Mouse (Mus musculus) forebrain, embryonic 16.5 days (tissue): ENCODE data around the gene Zic2. TPM values are rescaled to one million over a fixed set of nuclear protein-coding genes. Genes with fewer than 3 reads are reported as not detected.
A peak's percentile ranks its signal among the peaks of the same experiment; 100 is the strongest.

Source experiments
- ATAC-seq: fragments of 200-750 bp; cut with Nextera tagmentation; 2 replicates; pipeline ENCODE4 v1.8.0; 2017; ENCODE audit warnings: mild to moderate bottlenecking, moderate library complexity
- H3K27ac ChIP-seq: fragments of 300-500 bp; sonication (generic); 2 replicates; pipeline ENCODE4 v1.5.1; 2014; ENCODE audit warnings: low read length, control low read depth
- H3K27me3 ChIP-seq: fragments of 300-500 bp; sonication (generic); replicated peaks from 2 replicates; pipeline ENCODE4 v1.6.1; 2014; ENCODE audit warnings: low read length; ENCODE audit not compliant: control insufficient read depth, insufficient read depth
- H3K36me3 ChIP-seq: fragments of 300-500 bp; sonication (generic); 2 replicates; pipeline ENCODE4 v1.6.1; 2014; ENCODE audit not compliant: control insufficient read depth, insufficient read depth
- H3K4me1 ChIP-seq: fragments of 300-500 bp; sonication (generic); replicated peaks from 2 replicates; pipeline ENCODE4 v1.6.1; 2014; ENCODE audit warnings: low read length; ENCODE audit not compliant: control insufficient read depth, insufficient read depth
- H3K4me2 ChIP-seq: fragments of 300-500 bp; sonication (generic); 2 replicates; pipeline ENCODE4 v1.6.1; 2014; ENCODE audit warnings: mild to moderate bottlenecking, low read length, control low read depth
- H3K4me3 ChIP-seq: fragments of 300-500 bp; sonication (generic); replicated peaks from 2 replicates; pipeline ENCODE4 v1.5.1; 2014; ENCODE audit warnings: mild to moderate bottlenecking, low read length, control low read depth
- H3K9ac ChIP-seq: fragments of 300-500 bp; sonication (generic); replicated peaks from 2 replicates; pipeline ENCODE4 v1.6.1; 2014; ENCODE audit warnings: low read depth, low read length, control low read depth
- H3K9me3 ChIP-seq: fragments of 300-500 bp; sonication (generic); 2 replicates; pipeline ENCODE4 v1.6.1; 2016; ENCODE audit warnings: low read length; ENCODE audit not compliant: control insufficient read depth
- WGBS: fragments of 180-500 bp; shearing (Covaris S2); extraction: QIAGEN DNeasy Blood & Tissue Kit; methylation state at CpG from one replicate; pipeline ENCODE4 v1.1.7; 2014; 5-methylcytosine and 5-hydroxymethylcytosine counted together
- polyA plus RNA-seq: library from polyadenylated mRNA; unstranded; fragments of >200 nt; fragmentation: Nextera tagmentation; extraction: Ambion mirVana; gene quantifications from 2 replicates; pipeline ENCODE4 v1.2.1, GENCODE M21; 2015

Zic2 gene
- polyA plus RNA-seq, 1 experiment from 2014 or later = 5.6 TPM

DNA sequence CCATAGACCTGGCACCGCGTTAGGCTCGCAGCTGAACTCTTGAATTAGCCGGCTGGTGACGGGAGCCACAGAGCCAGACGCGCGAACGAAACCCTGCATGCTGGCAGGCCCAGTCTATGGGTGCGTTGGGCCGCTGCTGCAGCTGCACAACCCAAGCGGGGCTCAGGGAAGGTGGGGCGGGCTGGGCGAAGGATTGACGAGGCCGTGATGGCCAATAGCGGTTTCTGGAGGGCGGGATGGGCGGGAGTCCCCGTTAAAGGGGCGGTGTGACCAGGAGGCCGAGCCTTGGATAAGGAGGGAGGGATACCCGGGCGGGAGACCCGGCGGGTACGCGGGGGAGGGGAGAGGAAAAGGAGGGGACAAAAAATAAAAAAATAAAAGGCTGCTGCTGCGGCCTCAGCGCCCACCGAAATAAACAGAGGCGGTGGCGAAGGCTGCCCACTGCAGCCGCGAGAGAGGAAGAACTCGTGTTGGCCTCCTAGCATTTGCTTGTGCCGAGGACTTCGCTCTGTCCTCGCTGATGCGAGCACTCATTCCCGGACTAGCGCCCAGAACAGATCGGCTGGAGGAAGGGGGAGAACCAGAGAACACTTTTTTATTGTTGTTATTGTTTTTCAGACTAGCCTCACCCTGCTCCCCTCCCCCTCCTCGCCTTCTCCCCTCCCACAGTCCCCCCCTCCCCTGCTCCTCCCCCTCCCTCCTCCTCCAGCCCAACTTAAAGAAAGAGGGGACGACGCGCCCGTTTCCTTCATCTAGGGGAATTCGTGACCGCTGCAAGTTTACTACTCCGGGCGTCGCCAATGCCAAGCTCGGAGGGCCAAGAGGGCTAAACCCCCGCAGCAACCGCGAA lies 969 bp upstream of the Zic2 start:
- Histone ChIP-seq H3K36me3 (no peaks in the 10 kb centered on the region), H3K27me3 (peaks cover 18% of the 10 kb centered on the region), H3K9ac (peak overlapping the region; percentile 52), H3K27ac (peak overlapping the region; percentile 91), H3K4me3 (peak overlapping the region; percentile 56), H3K9me3 (no peaks in the 10 kb centered on the region), H3K4me1 (peaks cover 31% of the 10 kb centered on the region), H3K4me2 (peak overlapping the region; percentile 74)
- under 1% methylated on average over 56 of the region's 57 CpGs for WGBS
- ATAC-seq = peak; percentile 81

DNA sequence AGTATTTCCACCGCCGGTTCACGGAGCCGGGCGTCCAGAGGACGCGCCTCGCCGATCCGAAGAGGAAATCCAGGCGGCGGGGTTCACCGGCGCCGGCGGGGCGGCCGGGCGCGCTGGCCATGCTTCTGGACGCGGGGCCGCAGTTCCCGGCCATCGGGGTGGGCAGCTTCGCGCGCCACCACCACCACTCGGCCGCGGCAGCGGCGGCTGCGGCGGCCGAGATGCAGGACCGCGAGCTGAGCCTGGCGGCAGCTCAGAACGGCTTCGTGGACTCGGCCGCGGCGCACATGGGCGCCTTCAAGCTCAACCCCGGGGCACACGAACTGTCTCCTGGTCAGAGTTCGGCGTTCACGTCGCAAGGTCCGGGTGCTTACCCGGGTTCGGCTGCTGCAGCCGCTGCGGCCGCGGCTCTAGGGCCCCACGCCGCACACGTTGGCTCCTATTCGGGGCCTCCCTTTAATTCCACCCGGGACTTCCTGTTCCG lies 364 bp downstream of the Zic2 start:
- WGBS = under 1% methylated on average over 53 of the region's 65 CpGs
- Histone ChIP-seq H3K36me3 (no peaks in the 10 kb centered on the region), H3K9ac (peak overlapping the region; percentile 71), H3K9me3 (no peaks in the 10 kb centered on the region), H3K27ac (peak overlapping the region; percentile 91), H3K4me3 (peak overlapping the region; percentile 56), H3K4me1 (peaks cover 31% of the 10 kb centered on the region), H3K27me3 (peaks cover 18% of the 10 kb centered on the region), H3K4me2 (peak overlapping the region; percentile 74)
- ATAC-seq = no peak; the same call in 1 of the 2 replicates

DNA sequence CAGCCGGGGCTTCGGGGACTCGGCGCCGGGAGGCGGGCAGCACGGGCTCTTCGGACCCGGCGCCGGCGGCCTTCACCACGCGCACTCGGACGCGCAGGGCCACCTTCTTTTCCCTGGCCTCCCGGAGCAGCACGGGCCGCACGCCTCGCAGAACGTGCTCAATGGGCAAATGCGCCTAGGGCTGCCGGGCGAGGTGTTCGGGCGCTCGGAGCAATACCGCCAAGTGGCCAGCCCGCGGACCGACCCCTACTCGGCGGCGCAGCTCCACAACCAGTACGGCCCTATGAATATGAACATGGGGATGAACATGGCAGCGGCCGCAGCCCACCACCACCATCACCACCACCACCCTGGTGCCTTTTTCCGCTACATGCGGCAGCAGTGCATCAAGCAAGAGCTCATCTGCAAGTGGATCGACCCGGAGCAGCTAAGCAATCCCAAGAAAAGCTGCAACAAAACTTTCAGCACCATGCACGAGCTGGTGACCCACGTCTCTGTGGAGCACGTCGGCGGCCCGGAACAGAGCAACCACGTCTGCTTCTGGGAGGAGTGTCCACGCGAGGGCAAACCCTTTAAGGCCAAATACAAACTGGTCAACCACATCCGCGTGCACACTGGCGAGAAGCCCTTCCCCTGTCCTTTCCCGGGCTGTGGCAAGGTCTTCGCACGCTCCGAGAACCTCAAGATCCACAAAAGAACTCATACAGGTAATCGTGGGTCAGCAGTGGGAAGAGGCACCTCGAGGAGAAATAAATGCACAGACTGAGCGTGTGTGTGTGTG lies 996 bp downstream of the Zic2 start:
- peaks cover 16% of the 10 kb centered on the region for H3K27me3 ChIP-seq
- H3K36me3 ChIP-seq = no peaks in the 10 kb centered on the region
- H3K9me3 ChIP-seq = no peaks in the 10 kb centered on the region
- WGBS = under 1% methylated on average over 62 of the region's 62 CpGs
- peak overlapping the region; percentile 56 for H3K4me3 ChIP-seq
- H3K4me1 ChIP-seq = peaks cover 31% of the 10 kb centered on the region
- peak overlapping the region; percentile 74 for H3K4me2 ChIP-seq
- H3K9ac ChIP-seq = peak overlapping the region; percentile 71
- H3K27ac ChIP-seq = peak overlapping the region; percentile 91
- ATAC-seq = no peak

DNA sequence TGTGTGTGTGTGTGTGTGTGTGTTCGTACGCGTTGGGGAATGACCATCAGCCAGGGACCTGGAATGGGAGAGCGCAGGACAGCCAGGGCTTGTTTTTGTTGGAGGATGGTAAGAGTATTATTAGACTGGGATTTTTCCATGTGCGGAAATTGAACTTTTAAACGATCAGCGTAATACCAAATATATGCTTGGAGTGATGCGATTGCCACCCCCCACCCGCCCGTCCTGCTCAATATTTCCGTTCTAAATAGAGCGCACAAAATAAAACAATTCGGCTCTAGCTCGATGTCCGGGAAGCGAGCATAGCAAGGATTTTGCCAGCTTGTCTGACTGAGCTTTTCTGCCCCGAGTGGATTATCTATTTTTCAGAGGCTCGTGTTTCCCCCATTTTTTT lies 1.6 kb downstream of the Zic2 start:
- Histone ChIP-seq H3K4me2 (peak overlapping the region; percentile 74), H3K27ac (peak overlapping the region; percentile 91; the same call in 1 of the 2 replicates), H3K4me1 (peaks cover 31% of the 10 kb centered on the region), H3K27me3 (peaks cover 14% of the 10 kb centered on the region; the same call in 1 of the 2 replicates), H3K36me3 (no peaks in the 10 kb centered on the region), H3K9ac (peak overlapping the region; percentile 71), H3K9me3 (no peaks in the 10 kb centered on the region), H3K4me3 (peak overlapping the region; percentile 56)
- ATAC-seq = no peak
- WGBS = 0% methylated on average over 18 of the region's 18 CpGs

DNA sequence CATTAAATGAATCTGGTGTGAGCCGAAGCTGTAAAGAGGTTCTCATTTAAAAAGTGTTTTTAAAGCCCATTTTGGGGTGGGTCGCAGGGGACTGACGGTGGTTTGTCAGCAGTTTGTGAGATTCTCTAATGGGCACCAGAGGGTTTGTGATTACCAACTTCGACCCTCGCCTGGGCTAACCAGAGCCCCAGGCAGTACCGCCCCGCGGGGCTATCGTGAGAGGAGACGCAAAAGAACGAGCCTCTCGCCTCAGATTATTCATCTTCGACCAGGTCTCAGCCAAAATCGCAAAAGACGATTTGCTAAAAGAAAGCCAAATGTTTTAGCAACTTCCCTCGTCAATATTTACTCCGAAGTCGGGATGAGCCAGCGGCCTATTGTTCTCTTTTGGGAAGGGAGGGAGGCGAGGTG lies 2.0 kb downstream of the Zic2 start:
- H3K4me3 ChIP-seq = peak overlapping the region; percentile 56
- under 1% methylated on average over 20 of the region's 20 CpGs for WGBS
- ATAC-seq = no peak
- H3K9me3 ChIP-seq = no peaks in the 10 kb centered on the region
- H3K4me1 ChIP-seq = peaks cover 33% of the 10 kb centered on the region
- H3K9ac ChIP-seq = peak overlapping the region; percentile 71
- H3K4me2 ChIP-seq = peak overlapping the region; percentile 74
- peaks cover 18% of the 10 kb centered on the region; the same call in 1 of the 2 replicates for H3K27me3 ChIP-seq
- no peaks in the 10 kb centered on the region for H3K36me3 ChIP-seq
- peak overlapping the region; percentile 91 for H3K27ac ChIP-seq

DNA sequence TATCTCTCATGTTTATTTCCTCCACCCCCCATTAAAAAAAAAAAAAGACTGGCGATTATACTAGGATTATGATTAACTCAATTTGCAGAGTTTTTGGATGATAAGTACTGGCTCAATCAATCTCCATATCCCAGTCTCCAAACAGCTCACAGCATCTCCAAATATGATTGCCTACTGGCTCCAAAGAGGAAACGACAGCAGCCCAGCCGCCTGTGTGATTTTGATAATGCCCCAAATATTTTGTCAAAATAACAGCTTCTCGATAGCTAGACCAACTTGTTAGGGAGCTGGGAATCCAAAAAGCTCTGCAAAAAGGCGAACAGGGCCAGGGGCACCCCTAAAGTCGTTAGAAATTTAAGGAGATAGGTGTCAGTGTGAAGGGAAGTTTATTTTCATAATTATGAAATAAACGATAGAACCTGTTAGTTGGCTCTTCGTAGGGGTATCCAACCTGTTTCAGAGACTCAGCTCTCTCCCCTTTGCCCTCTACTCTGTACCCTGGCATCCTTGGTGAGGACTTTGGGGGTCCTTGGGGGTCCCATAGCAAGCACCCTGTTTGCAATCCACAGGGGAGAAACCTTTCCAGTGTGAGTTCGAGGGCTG lies 2.8 kb downstream of the Zic2 start:
- 3% methylated on average over 9 of the region's 9 CpGs for WGBS
- Histone ChIP-seq H3K36me3 (no peaks in the 10 kb centered on the region), H3K4me3 (peak overlapping the region; percentile 56), H3K9ac (peak overlapping the region; percentile 59), H3K4me1 (peaks cover 40% of the 10 kb centered on the region), H3K4me2 (peak overlapping the region; percentile 74), H3K27me3 (peaks cover 20% of the 10 kb centered on the region), H3K9me3 (no peaks in the 10 kb centered on the region), H3K27ac (peak overlapping the region; percentile 11)
- no peak for ATAC-seq

DNA sequence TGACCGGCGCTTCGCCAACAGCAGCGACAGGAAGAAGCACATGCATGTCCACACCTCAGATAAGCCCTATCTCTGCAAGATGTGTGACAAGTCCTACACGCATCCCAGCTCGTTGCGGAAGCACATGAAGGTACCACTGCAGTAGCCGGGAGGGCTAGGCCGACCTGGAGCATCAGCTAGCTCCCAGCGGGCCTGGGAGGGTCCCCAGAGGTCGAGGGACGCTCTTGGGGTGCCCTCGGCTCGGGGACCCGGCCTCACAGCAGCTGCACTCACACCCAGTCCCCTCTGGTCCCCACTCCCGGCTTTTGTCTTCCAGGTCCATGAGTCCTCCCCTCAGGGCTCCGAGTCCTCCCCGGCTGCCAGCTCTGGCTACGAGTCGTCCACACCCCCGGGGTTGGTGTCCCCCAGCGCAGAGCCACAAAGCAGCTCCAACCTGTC lies 3.4 kb downstream of the Zic2 start:
- no peaks in the 10 kb centered on the region for H3K9me3 ChIP-seq
- peaks cover 23% of the 10 kb centered on the region for H3K27me3 ChIP-seq
- peak overlapping the region; percentile 59 for H3K9ac ChIP-seq
- peak overlapping the region; percentile 74 for H3K4me2 ChIP-seq
- ATAC-seq = no peak
- under 1% methylated on average over 22 of the region's 22 CpGs for WGBS
- peak overlapping the region; percentile 11 for H3K27ac ChIP-seq
- H3K4me3 ChIP-seq = peak overlapping the region; percentile 56
- H3K36me3 ChIP-seq = no peaks in the 10 kb centered on the region
- H3K4me1 ChIP-seq = peaks cover 40% of the 10 kb centered on the region

DNA sequence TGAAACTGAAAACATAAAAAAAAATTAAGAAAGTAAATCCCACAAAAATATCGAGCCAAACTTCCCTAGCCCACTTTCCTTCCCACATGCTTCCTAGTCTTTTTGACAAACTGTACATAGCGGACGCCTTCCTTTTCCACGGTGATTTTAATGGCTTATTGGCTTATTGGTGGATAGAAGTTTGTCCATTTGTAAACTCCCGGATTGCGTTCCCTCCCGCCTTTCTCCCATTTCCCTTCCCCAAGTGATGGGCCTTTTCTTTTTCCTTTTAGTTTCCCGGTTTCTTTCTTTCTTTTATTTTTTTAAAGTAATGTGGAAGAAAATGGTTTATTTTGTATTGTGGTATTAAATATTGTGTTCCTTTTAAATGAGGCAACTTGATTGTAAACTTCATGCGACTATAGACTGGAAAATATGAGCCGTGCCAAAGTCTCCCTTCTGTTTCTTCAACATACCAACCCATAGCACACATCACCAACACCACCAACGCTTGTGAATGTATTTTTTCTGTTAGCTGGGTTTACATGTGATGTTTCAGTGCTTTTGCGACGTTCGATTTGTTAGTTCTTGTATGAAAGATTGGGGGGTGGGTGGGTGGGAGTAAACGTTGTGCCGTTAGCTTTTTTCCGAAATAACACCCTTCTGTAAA lies 4.3 kb downstream of the Zic2 start:
- no peaks in the 10 kb centered on the region for H3K9me3 ChIP-seq
- ATAC-seq = no peak
- H3K9ac ChIP-seq = no peak overlapping the region
- H3K36me3 ChIP-seq = no peaks in the 10 kb centered on the region
- no peak overlapping the region for H3K27ac ChIP-seq
- H3K4me2 ChIP-seq = peak overlapping the region; percentile 30; the same call in 1 of the 2 replicates
- H3K27me3 ChIP-seq = peaks cover 31% of the 10 kb centered on the region
- H3K4me3 ChIP-seq = peak overlapping the region; percentile 56
- H3K4me1 ChIP-seq = peaks cover 32% of the 10 kb centered on the region
- WGBS = 14% methylated on average over 17 of the region's 17 CpGs
